Mouse (Mus musculus) ES-Bruce4 (cell line): Measurements from ENCODE around the gene Eif2ak4.

ENCODE experiments used
- CTCF ChIP-seq: IDR thresholded peaks from one replicate; pipeline ENCODE4 v1.8.1; 2011; ENCODE audit warnings: low read depth, low read length
- EP300 ChIP-seq: IDR thresholded peaks from 2 replicates; pipeline ENCODE4 v1.6.1; 2011; ENCODE audit warnings: low read depth, low read length; ENCODE audit not compliant: insufficient read depth
- POLR2A ChIP-seq: IDR thresholded peaks from one replicate; pipeline ENCODE4 v1.8.1; 2011; ENCODE audit warnings: low read length; ENCODE audit not compliant: insufficient read depth

DNA sequence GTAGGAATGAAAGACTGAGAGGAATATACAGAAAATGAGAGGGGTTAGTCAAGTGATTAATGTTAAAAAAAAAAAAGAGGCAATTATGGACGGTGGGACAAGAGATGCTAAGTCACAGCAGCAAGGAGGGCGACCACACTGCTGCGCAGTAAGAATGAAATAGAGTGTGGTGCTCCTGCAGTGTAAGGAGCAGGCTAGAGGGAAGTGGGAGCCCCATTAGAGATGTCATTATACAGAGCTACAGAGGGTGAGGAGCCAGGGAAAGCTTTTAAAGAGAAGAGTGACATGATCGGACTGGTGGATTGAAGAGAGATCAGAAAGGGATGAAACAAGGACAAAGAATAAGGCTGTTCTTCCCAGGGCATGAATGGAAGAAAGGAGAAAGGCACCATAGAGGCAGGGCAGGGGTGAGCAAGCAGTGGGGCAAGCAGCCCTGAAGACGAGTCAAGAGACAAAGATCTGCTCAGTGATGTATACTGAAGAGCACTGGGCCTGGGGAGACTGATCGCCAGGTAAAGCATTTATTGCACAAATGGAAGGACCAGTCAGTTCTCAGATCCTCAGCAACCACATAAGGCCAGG, 33.2 kb upstream of the Eif2ak4 start:
- TF ChIP-seq CTCF, result no peak
- TF ChIP-seq EP300, result no peak
- TF ChIP-seq POLR2A, result no peak
